ENCODE assay signal across 7 mouse cellular contexts in genomic region chr1:193376478-193377134, GRCm38 (mm10). TPM values are rescaled to one million over a fixed set of nuclear protein-coding genes. Genes with fewer than 3 reads are reported as not detected.
DNase-seq lines count a peak whose midpoint lies in the region; ATAC-seq and TF ChIP-seq lines count a peak whose summit lies in the region.

No protein-coding gene starts in this region.

- peak; percentile 23 for DNase-seq in urinary bladder, postnatal 14 days (ENCODE audit: low spot score)
- no peak for DNase-seq in urinary bladder, postnatal 10 days (ENCODE audit: low spot score)
- peak; percentile 15 for DNase-seq in c-Kit-negative CD71-positive TER-119-positive erythroid progenitor cells, embryonic 14.5 days (ENCODE audit: low read depth, low spot score)
- peak; percentile 81 for DNase-seq in hindbrain, postnatal 0 days (ENCODE audit: low spot score)

- TF ChIP-seq POLR2A in olfactory bulb, adult 2 months (IDR thresholded peaks at IDR 0.05; ENCODE audit: insufficient read depth, low read depth, low read length): no peak

- TF ChIP-seq CTCF in hindbrain, postnatal 0 days (IDR thresholded peaks at IDR 0.05; ENCODE audit: low read depth): peak; percentile 97
- TF ChIP-seq CTCF in olfactory bulb, adult 2 months (IDR thresholded peaks at IDR 0.05; ENCODE audit: insufficient read depth, low read depth, low read length): peak; percentile 58

- WGBS in forebrain, embryonic 12.5 days: 23% methylated on average over 4 of the region's 4 CpGs
- 32% methylated on average over 4 of the region's 4 CpGs for WGBS in hindbrain, postnatal 0 days
- WGBS in lung, embryonic 15.5 days: 21% methylated on average over 4 of the region's 4 CpGs
- WGBS in olfactory bulb, adult 2 months: 28% methylated on average over 4 of the region's 4 CpGs

- no peak overlapping the region for H3K4me2 ChIP-seq in forebrain, embryonic 12.5 days
- H3K4me2 ChIP-seq in hindbrain, postnatal 0 days (ENCODE audit: low read depth, low read length): no peak overlapping the region
- H3K4me2 ChIP-seq in lung, embryonic 15.5 days: no peak overlapping the region

- H3K27ac ChIP-seq in forebrain, embryonic 12.5 days: no peak overlapping the region
- H3K27ac ChIP-seq in hindbrain, postnatal 0 days: no peak overlapping the region
- no peak overlapping the region for H3K27ac ChIP-seq in lung, embryonic 15.5 days
- H3K27ac ChIP-seq in olfactory bulb, adult 2 months (ENCODE audit: insufficient read depth, low read depth, low read length): no peak overlapping the region

- peak; percentile 70 for ATAC-seq in forebrain, embryonic 12.5 days (ENCODE audit: low FRiP score)
- peak; percentile 76; the same call in 1 of the 2 replicates for ATAC-seq in hindbrain, postnatal 0 days
- peak; percentile 46; the same call in 1 of the 2 replicates for ATAC-seq in lung, embryonic 15.5 days (ENCODE audit: borderline replicate concordance, extremely low read depth, low FRiP score, low TSS enrichment)

- H3K9ac ChIP-seq in forebrain, embryonic 12.5 days: no peak overlapping the region
- no peak overlapping the region for H3K9ac ChIP-seq in hindbrain, postnatal 0 days (replicated peaks; ENCODE audit: low read length)
- H3K9ac ChIP-seq in lung, embryonic 15.5 days: no peak overlapping the region

- 0 out of 2 replicates have a peak, but pooled peaks cover 3% of the 10 kb centered on the region for H3K27me3 ChIP-seq in forebrain, embryonic 12.5 days
- no peaks in the 10 kb centered on the region for H3K27me3 ChIP-seq in hindbrain, postnatal 0 days (ENCODE audit: insufficient read depth, low read length)
- no peaks in the 10 kb centered on the region for H3K27me3 ChIP-seq in lung, embryonic 15.5 days

- no peaks in the 10 kb centered on the region for H3K36me3 ChIP-seq in forebrain, embryonic 12.5 days (replicated peaks)
- H3K36me3 ChIP-seq in hindbrain, postnatal 0 days (ENCODE audit: insufficient read depth, low read length): no peaks in the 10 kb centered on the region
- H3K36me3 ChIP-seq in lung, embryonic 15.5 days: no peaks in the 10 kb centered on the region

- H3K9me3 ChIP-seq in forebrain, embryonic 12.5 days: no peaks in the 10 kb centered on the region
- H3K9me3 ChIP-seq in hindbrain, postnatal 0 days (ENCODE audit: low read length): no peaks in the 10 kb centered on the region
- H3K9me3 ChIP-seq in lung, embryonic 15.5 days: no peaks in the 10 kb centered on the region

- H3K4me3 ChIP-seq in forebrain, embryonic 12.5 days (replicated peaks): no peak overlapping the region
- no peak overlapping the region for H3K4me3 ChIP-seq in hindbrain, postnatal 0 days (ENCODE audit: low read length)
- no peak overlapping the region for H3K4me3 ChIP-seq in lung, embryonic 15.5 days
- H3K4me3 ChIP-seq in olfactory bulb, adult 2 months (ENCODE audit: insufficient read depth, low read depth, low read length): no peak overlapping the region

- H3K4me1 ChIP-seq in forebrain, embryonic 12.5 days: peaks cover 2% of the 10 kb centered on the region
- no peaks in the 10 kb centered on the region for H3K4me1 ChIP-seq in hindbrain, postnatal 0 days (ENCODE audit: insufficient read depth, low read length)
- peaks cover under 1% of the 10 kb centered on the region for H3K4me1 ChIP-seq in lung, embryonic 15.5 days
- peaks cover 5% of the 10 kb centered on the region for H3K4me1 ChIP-seq in olfactory bulb, adult 2 months (ENCODE audit: control insufficient read depth, insufficient read depth, low read length)

RNA-seq across cellular contexts. Expression of gene Camk1g, which starts 6.5 kb away (rescaled TPM):
- polyA plus RNA-seq in forebrain, embryonic 12.5 days (2016; fragmentation: Nextera tagmentation; extraction: Ambion mirVana): 20.5 and 20.6 TPM in 2 replicates
- total RNA-seq in hindbrain, postnatal 0 days (2014; rRNA removed): 32.9 and 34.6 TPM in 2 replicates
- 30.9 and 35.1 TPM in 2 replicates for polyA plus RNA-seq in hindbrain, postnatal 0 days (2015; fragmentation: Nextera tagmentation; extraction: Ambion mirVana)
- polyA plus RNA-seq in lung, embryonic 15.5 days (2015; fragmentation: Nextera tagmentation; extraction: Ambion mirVana): 36.8 and 38.8 TPM in 2 replicates
- not detected in 2 replicates for polyA plus RNA-seq in olfactory bulb, adult 2 months (2012; ENCODE audit: insufficient read depth, insufficient read length, low replicate concordance, missing spikeins)
